Mouse (Mus musculus): ENCODE data around the gene Crebrf. TPM values are rescaled to one million over a fixed set of nuclear protein-coding genes. Genes with fewer than 3 reads are reported as not detected.

Gene Crebrf
- 100 to 1,000 TPM; 117 to 118 TPM for total RNA-seq (2021)

- peak; percentile 98 to 100 for DNase-seq (ENCODE audit: low spot score in 2 of 2)
- intact Hi-C loops (cut with DNase I), result loop anchor here (1.0 to 5.0 kb wide), 2 partner anchors 39 to 53 kb away; partner anchors contain the start of gene Atp6v0e
These were observed at the start of gene Crebrf for GRCm38 (mm10) chr17:26715271-26715758. Gene Crebrf, plus strand, starts transcription at chr17:26715650.

- DNase-seq (ENCODE audit: low spot score in 2 of 2), result no peak
- intact Hi-C loops (cut with DNase I), result no loop called here
These were observed 44.2 kb upstream of the Crebrf start for GRCm38 (mm10) chr17:26671268-26671667.

- intact Hi-C loops (cut with DNase I), result loop anchor here (1.0 to 5.0 kb wide), 2 partner anchors 39 to 456 kb away; partner anchors contain the start of genes Crebrf and Uqcc2
- no peak for DNase-seq (ENCODE audit: low spot score in 2 of 2)
These were observed 39.6 kb upstream of the Crebrf start for GRCm38 (mm10) chr17:26675845-26676244.

GRCm38 (mm10) chr17:26676252-26676615 is 39.2 kb upstream of the Crebrf start:
- DNase-seq (ENCODE audit: low spot score in 2 of 2), result peak; percentile 89 to 92
- intact Hi-C loops (cut with DNase I), result loop anchor here (1.0 to 5.0 kb wide), 2 partner anchors 39 to 456 kb away; partner anchors contain the start of genes Crebrf and Uqcc2

GRCm38 (mm10) chr17:26676616-26677376 is 38.7 kb upstream of the Crebrf start:
- no peak for DNase-seq (ENCODE audit: low spot score in 2 of 2)
- intact Hi-C loops (cut with DNase I), result loop anchor here (1.0 to 5.0 kb wide), 2 partner anchors 39 to 456 kb away; partner anchors contain the start of genes Crebrf and Uqcc2

GRCm38 (mm10) chr17:26677711-26678637 is 37.5 kb upstream of the Crebrf start:
- no peak for DNase-seq (ENCODE audit: low spot score in 2 of 2)
- intact Hi-C loops (cut with DNase I), result loop anchor here (5.0 kb wide), 1 partner anchor 454 kb away; the partner anchor contains the start of gene Uqcc2

- no peak for DNase-seq (ENCODE audit: low spot score in 2 of 2)
- intact Hi-C loops (cut with DNase I), result no loop called here
These were observed 34.2 kb upstream of the Crebrf start for GRCm38 (mm10) chr17:26681276-26681675.

GRCm38 (mm10) chr17:26686334-26687000 is 29.0 kb upstream of the Crebrf start:
- intact Hi-C loops (cut with DNase I), result no loop called here
- no peak for DNase-seq (ENCODE audit: low spot score in 2 of 2)

- no peak for DNase-seq (ENCODE audit: low spot score in 2 of 2)
These were observed 26.4 kb upstream of the Crebrf start for GRCm38 (mm10) chr17:26688795-26689735.

GRCm38 (mm10) chr17:26689810-26690209 is 25.6 kb upstream of the Crebrf start:
- intact Hi-C loops (cut with DNase I), result no loop called here
- DNase-seq (ENCODE audit: low spot score in 2 of 2), result no peak

More at GRCm38 (mm10) chr17:26688795-26689735, 26.4 kb upstream of the Crebrf start:
- intact Hi-C loops (cut with DNase I), result no loop called here

GRCm38 (mm10) chr17:26690236-26690635 is 25.2 kb upstream of the Crebrf start:
- DNase-seq (ENCODE audit: low spot score in 2 of 2), result no peak
- intact Hi-C loops (cut with DNase I), result no loop called here

GRCm38 (mm10) chr17:26691110-26691509 is 24.3 kb upstream of the Crebrf start:
- intact Hi-C loops (cut with DNase I), result no loop called here
- no peak for DNase-seq (ENCODE audit: low spot score in 2 of 2)

- DNase-seq (ENCODE audit: low spot score in 2 of 2), result peak in 1 of 2 experiments; percentile 62
- intact Hi-C loops (cut with DNase I), result no loop called here
These were observed 22.0 kb upstream of the Crebrf start for GRCm38 (mm10) chr17:26693424-26693823.

- no peak for DNase-seq (ENCODE audit: low spot score in 2 of 2)
- intact Hi-C loops (cut with DNase I), result no loop called here
These were observed 21.3 kb upstream of the Crebrf start for GRCm38 (mm10) chr17:26694171-26694570.

GRCm38 (mm10) chr17:26695193-26695592 is 20.3 kb upstream of the Crebrf start:
- intact Hi-C loops (cut with DNase I), result no loop called here

GRCm38 (mm10) chr17:26698846-26699245 is 16.6 kb upstream of the Crebrf start:
- intact Hi-C loops (cut with DNase I), result no loop called here
- no peak for DNase-seq (ENCODE audit: low spot score in 2 of 2)

More at GRCm38 (mm10) chr17:26695193-26695592, 20.3 kb upstream of the Crebrf start:
- DNase-seq (ENCODE audit: low spot score in 2 of 2), result no peak

- intact Hi-C loops (cut with DNase I), result no loop called here
- no peak for DNase-seq (ENCODE audit: low spot score in 2 of 2)
These were observed 15.4 kb upstream of the Crebrf start for GRCm38 (mm10) chr17:26699819-26700616.

Measured in left cerebral cortex, postnatal 36 days (tissue).